Mouse (Mus musculus) lung, embryonic 14.5 days (tissue): Measurements from ENCODE around the gene Samd4. TPM values are rescaled to one million over a fixed set of nuclear protein-coding genes. Genes with fewer than 3 reads are reported as not detected.

ENCODE experiments used
- ATAC-seq: fragments of 200-750 bp; cut with Nextera tagmentation; 2 replicates; pipeline ENCODE4 v1.8.0; 2017; ENCODE audit warnings: mild to moderate bottlenecking, moderate TSS enrichment, moderate library complexity; ENCODE audit not compliant: insufficient read depth
- DNase-seq: peaks from one replicate; pipeline ENCODE4 v3.0.0-alpha.2; 2015
- H3K27ac ChIP-seq: fragments of 300-500 bp; sonication (generic); 2 replicates; pipeline ENCODE4 v1.5.1; 2014; ENCODE audit warnings: low read depth, mild to moderate bottlenecking, moderate library complexity
- H3K27me3 ChIP-seq: fragments of 300-500 bp; sonication (generic); 2 replicates; pipeline ENCODE4 v1.6.1; 2014; ENCODE audit warnings: low read length, control low read depth; ENCODE audit not compliant: insufficient read depth
- H3K36me3 ChIP-seq: fragments of 300-500 bp; sonication (generic); 2 replicates; pipeline ENCODE4 v1.6.1; 2014; ENCODE audit warnings: control low read depth; ENCODE audit not compliant: insufficient read depth
- H3K4me1 ChIP-seq: fragments of 300-500 bp; sonication (generic); 2 replicates; pipeline ENCODE4 v1.6.1; 2014; ENCODE audit warnings: antibody characterized with exemption, control low read depth; ENCODE audit not compliant: insufficient read depth
- H3K4me2 ChIP-seq: fragments of 300-500 bp; sonication (generic); 2 replicates; pipeline ENCODE4 v1.6.1; 2014; ENCODE audit warnings: mild to moderate bottlenecking
- H3K4me3 ChIP-seq: fragments of 300-500 bp; sonication (generic); 2 replicates; pipeline ENCODE4 v1.5.1; 2014; ENCODE audit warnings: low read depth, low read length
- H3K9ac ChIP-seq: fragments of 300-500 bp; sonication (generic); 2 replicates; pipeline ENCODE4 v1.6.1; 2014
- H3K9me3 ChIP-seq: fragments of 300-500 bp; sonication (generic); 2 replicates; pipeline ENCODE4 v1.6.1; 2016; ENCODE audit warnings: low read depth, low read length, control low read depth
- CTCF ChIP-seq: IDR thresholded peaks from 2 replicates; pipeline ENCODE4 v1.5.1; 2016; ENCODE audit warnings: antibody characterized with exemption, low read depth
- WGBS: fragments of 180-500 bp; shearing (Covaris S2); extraction: QIAGEN DNeasy Blood & Tissue Kit; methylation state at CpG from one replicate; pipeline ENCODE4 v1.1.7; 2014; 5-methylcytosine and 5-hydroxymethylcytosine counted together
- polyA plus RNA-seq: library from polyadenylated mRNA; unstranded; fragments of >200 nt; fragmentation: Nextera tagmentation; extraction: Ambion mirVana; gene quantifications from 2 replicates; pipeline ENCODE4 v1.2.1, GENCODE M21; 2014

Gene Samd4
- polyA plus RNA-seq, 1 experiment from 2014 or later: 4.6 TPM

GRCm38 (mm10) chr14:47115154-47115553 is 232.5 kb downstream of the Samd4 start:
- Histone ChIP-seq H3K9me3 (no peaks in the 10 kb centered on the region), H3K9ac (no peak overlapping the region), H3K36me3 (no peaks in the 10 kb centered on the region), H3K4me1 (no peaks in the 10 kb centered on the region), H3K4me3 (no peak overlapping the region), H3K27me3 (no peaks in the 10 kb centered on the region), H3K4me2 (no peak overlapping the region), H3K27ac (no peak overlapping the region)
- TF ChIP-seq CTCF: no peak
- WGBS: 53% methylated on average over 9 of the region's 9 CpGs
- ATAC-seq (no peak), DNase-seq (no peak)

DNA sequence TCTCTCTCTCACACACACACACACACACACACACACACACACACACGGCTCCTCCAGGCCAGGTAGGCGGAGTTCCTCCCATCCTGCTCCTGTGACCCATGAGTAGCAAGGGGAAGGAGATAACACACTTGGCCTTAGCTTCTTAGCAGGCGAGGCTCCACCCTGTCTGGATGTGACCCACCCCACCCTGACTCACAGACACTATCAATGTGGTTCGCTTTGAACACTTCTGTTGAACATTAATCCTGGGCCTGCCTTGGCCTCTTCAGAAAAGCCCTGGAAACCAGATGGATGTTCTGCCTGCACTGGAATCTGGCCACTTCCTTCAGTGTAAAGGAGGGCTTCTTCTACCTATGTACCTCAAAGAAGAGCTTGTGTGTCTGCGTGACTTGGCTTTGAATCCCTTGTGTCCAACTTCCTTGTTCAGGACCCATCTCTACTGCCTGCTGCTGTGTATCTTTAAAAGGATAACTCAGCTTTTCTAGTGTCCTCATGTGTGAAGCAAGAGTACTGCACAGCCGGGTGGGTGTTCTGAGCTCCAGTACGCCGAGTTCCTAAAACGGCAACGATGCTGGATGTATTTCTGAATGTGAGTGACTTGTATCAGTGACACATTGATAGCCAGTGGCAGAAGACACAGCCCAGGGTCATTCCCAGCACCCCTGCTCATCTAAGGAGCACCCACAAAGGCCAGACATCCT is 233.6 kb downstream of the Samd4 start:
- WGBS: 59% methylated on average over 10 of the region's 10 CpGs
- Histone ChIP-seq H3K27me3 (no peaks in the 10 kb centered on the region), H3K4me1 (no peaks in the 10 kb centered on the region), H3K9me3 (no peaks in the 10 kb centered on the region), H3K36me3 (no peaks in the 10 kb centered on the region), H3K9ac (no peak overlapping the region), H3K4me3 (no peak overlapping the region), H3K4me2 (no peak overlapping the region), H3K27ac (no peak overlapping the region)
- no peak for TF ChIP-seq CTCF
- DNase-seq (peak; percentile 6), ATAC-seq (no peak)

- TF ChIP-seq CTCF: peak; percentile 30; the same call in 1 of the 2 replicates
- Histone ChIP-seq H3K4me2 (no peak overlapping the region), H3K27ac (no peak overlapping the region), H3K36me3 (no peaks in the 10 kb centered on the region), H3K27me3 (no peaks in the 10 kb centered on the region), H3K9me3 (no peaks in the 10 kb centered on the region), H3K9ac (no peak overlapping the region), H3K4me3 (no peak overlapping the region), H3K4me1 (no peaks in the 10 kb centered on the region)
- WGBS: 63% methylated on average over 7 of the region's 7 CpGs
- ATAC-seq (no peak), DNase-seq (peak; percentile 9)
Observed at GRCm38 (mm10) chr14:47117522-47117921, 234.9 kb downstream of the Samd4 start.

DNA sequence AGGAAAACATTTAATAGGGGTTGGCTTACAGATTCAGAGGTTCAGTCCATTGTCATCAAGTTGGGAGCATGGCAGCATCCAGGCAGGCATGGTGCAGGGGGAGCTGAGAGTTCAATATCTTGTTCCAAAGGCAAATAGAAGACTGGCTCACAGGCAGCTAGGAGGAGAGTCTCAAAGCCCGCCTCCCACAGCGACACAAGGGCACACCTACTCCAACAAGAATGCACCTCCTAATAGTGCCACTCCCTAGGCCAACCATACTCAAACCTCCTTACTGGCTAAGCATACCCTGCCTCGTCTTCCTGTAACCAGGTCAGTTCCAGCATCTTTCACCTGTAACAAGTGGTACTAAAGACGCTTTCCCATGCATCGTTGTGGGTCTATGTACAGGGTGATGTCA is 245.3 kb downstream of the Samd4 start:
- H3K4me3 ChIP-seq: no peak overlapping the region
- H3K4me2 ChIP-seq: no peak overlapping the region
- no peaks in the 10 kb centered on the region for H3K9me3 ChIP-seq
- no peaks in the 10 kb centered on the region for H3K4me1 ChIP-seq
- no peaks in the 10 kb centered on the region for H3K27me3 ChIP-seq
- no peak for TF ChIP-seq CTCF
- 79% methylated on average over 5 of the region's 5 CpGs for WGBS
- no peak overlapping the region for H3K9ac ChIP-seq
- no peaks in the 10 kb centered on the region for H3K36me3 ChIP-seq
- DNase-seq (no peak), ATAC-seq (no peak)
- no peak overlapping the region for H3K27ac ChIP-seq

DNA sequence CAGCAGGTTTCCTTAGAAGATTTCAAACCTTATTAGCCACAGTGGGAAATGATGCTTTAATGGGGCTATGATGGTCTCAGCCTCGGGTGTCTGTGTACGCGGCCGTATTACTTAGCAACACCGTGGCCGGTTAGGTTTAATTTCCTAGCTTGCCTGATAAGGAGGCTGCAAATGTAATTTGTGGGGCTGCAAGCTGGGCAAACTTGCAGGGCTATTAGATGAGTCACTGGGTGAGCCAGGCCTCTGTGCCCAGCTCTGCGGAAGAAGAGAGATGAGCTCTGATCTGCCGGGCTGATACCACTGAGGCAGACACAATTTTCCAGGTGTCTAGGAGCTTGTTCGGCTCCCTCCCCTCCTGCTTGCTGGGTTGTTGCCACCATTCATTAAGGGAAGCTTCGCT is 251.3 kb downstream of the Samd4 start:
- DNase-seq (no peak), ATAC-seq (no peak)
- H3K27me3 ChIP-seq: no peaks in the 10 kb centered on the region
- WGBS: 63% methylated on average over 10 of the region's 10 CpGs
- no peak overlapping the region for H3K27ac ChIP-seq
- no peak for TF ChIP-seq CTCF
- no peaks in the 10 kb centered on the region for H3K4me1 ChIP-seq
- no peak overlapping the region for H3K4me2 ChIP-seq
- H3K9ac ChIP-seq: no peak overlapping the region
- no peaks in the 10 kb centered on the region for H3K9me3 ChIP-seq
- no peaks in the 10 kb centered on the region for H3K36me3 ChIP-seq
- no peak overlapping the region for H3K4me3 ChIP-seq

GRCm38 (mm10) chr14:47136637-47137036 is 254.0 kb downstream of the Samd4 start:
- DNase-seq: no peak
- Histone ChIP-seq H3K36me3 (no peaks in the 10 kb centered on the region), H3K9ac (no peak overlapping the region), H3K9me3 (no peaks in the 10 kb centered on the region), H3K27me3 (no peaks in the 10 kb centered on the region), H3K4me1 (no peaks in the 10 kb centered on the region), H3K4me2 (no peak overlapping the region), H3K27ac (no peak overlapping the region), H3K4me3 (no peak overlapping the region)
- WGBS: 55% methylated on average over 5 of the region's 5 CpGs
- ATAC-seq: no peak
- no peak for TF ChIP-seq CTCF

DNA sequence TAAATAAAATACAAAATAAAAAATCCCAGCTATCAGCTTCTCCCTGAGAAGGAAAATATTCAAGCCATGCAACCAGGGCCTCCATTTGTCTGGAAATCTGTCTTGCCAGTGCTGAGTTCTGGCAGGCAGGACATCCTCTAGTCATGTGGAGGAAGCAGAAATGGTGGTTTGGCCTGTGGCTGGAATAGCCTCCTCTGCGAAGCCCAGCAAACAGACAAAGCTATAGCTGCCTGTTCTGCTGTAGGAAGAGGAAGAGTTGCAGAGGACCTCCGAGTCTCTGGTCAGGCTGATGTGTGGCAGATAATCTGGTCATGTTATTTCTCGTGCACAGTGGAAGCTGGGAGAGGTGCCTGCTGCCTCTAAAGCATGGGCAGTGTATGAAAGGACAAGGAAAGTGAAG is 256.2 kb downstream of the Samd4 start:
- 68% methylated on average over 3 of the region's 3 CpGs for WGBS
- Histone ChIP-seq H3K9me3 (no peaks in the 10 kb centered on the region), H3K9ac (no peak overlapping the region), H3K4me1 (no peaks in the 10 kb centered on the region), H3K4me2 (no peak overlapping the region), H3K36me3 (no peaks in the 10 kb centered on the region), H3K27ac (no peak overlapping the region), H3K4me3 (no peak overlapping the region), H3K27me3 (no peaks in the 10 kb centered on the region)
- TF ChIP-seq CTCF: no peak
- ATAC-seq: no peak
- no peak for DNase-seq

- Histone ChIP-seq H3K4me2 (no peak overlapping the region), H3K4me3 (no peak overlapping the region), H3K27me3 (no peaks in the 10 kb centered on the region), H3K27ac (no peak overlapping the region), H3K9me3 (no peaks in the 10 kb centered on the region), H3K36me3 (no peaks in the 10 kb centered on the region), H3K4me1 (no peaks in the 10 kb centered on the region), H3K9ac (no peak overlapping the region)
- WGBS: 82% methylated on average over 5 of the region's 5 CpGs
- ATAC-seq (no peak), DNase-seq (no peak)
- no peak for TF ChIP-seq CTCF
Observed at GRCm38 (mm10) chr14:47144326-47144725, 261.7 kb downstream of the Samd4 start.
